Mouse (Mus musculus) liver, embryonic 14 days (tissue): Measurements from ENCODE around the gene Ninj1. TPM values are rescaled to one million over a fixed set of nuclear protein-coding genes. Genes with fewer than 3 reads are reported as not detected.

Source experiments
- polyA plus RNA-seq: library from polyadenylated mRNA; depleted of rRNA; stranded (reverse); fragments of >200 nt; gene quantifications from 2 replicates; pipeline ENCODE4 v1.2.3, GENCODE M21; 2012; rRNA removed

Ninj1 gene
- 25.7 and 28.9 TPM in 2 replicates for polyA plus RNA-seq

GRCm38 (mm10) chr13:49187288-49188218 lies at the start of gene Ninj1:
Gene Ninj1 (plus strand): TSS chr13:49187485.

GRCm38 (mm10) chr13:49147858-49148226 lies 39.4 kb upstream of the Ninj1 start, which contains the start of gene Wnk2:
Gene Wnk2 (minus strand): TSS chr13:49148014.

GRCm38 (mm10) chr13:49215504-49216219 lies 28.4 kb downstream of the Ninj1 start, which contains the start of gene Card19:
Gene Card19 (minus strand): TSS chr13:49216037.

Other genes starting within 250 kb of the Ninj1 start
- gene Fam120a, start 219.5 kb upstream of the Ninj1 start, polyA plus RNA-seq = 34.3 and 41.8 TPM in 2 replicates
- gene Wnk2, start 39.5 kb upstream of the Ninj1 start, polyA plus RNA-seq = 0.14 and 0.18 TPM in 2 replicates
- gene Card19, start 28.6 kb downstream of the Ninj1 start, polyA plus RNA-seq = 7.0 and 9.0 TPM in 2 replicates
- 1.1 and 1.4 TPM in 2 replicates for gene Susd3, start 61.2 kb downstream of the Ninj1 start, polyA plus RNA-seq
- gene Fgd3, start 132.8 kb downstream of the Ninj1 start, polyA plus RNA-seq = 0.60 and 0.68 TPM in 2 replicates
- 6.4 and 6.7 TPM in 2 replicates for gene Bicd2, start 154.1 kb downstream of the Ninj1 start, polyA plus RNA-seq
- gene Ippk, start 233.8 kb downstream of the Ninj1 start, polyA plus RNA-seq = 3.4 and 4.4 TPM in 2 replicates